Mouse (Mus musculus): ENCODE measurements around the gene Chchd1.

Gene Chchd1

DNA sequence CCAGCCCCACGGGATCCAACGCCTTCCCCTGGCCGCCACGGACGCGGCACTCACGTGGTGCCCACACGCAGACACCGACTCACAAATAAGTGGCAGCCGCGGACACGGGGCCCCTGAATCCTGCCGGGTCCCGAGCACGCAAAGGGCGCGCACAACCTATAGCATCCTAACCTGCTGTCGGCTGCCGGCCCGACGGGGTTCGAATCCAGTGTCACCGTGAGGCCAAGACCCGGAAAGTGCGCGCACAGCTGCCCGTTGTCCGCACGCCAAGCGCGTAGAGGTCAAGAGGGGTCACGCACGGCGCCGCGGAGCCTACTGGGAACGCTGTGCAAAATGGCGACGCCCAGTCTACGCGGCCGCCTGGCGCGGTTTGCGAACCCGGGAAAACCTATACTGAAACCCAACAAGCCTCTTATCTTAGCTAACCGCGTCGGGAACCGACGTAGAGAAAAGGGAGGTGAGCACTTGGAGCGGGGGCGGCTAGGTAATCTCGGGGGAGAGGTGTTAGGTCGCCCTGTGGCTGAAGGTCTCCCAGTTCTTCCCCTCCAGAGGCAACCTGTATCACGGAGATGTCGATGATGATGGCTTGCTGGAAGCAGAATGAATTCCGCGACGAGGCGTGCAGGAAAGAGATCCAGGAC is at the start of gene Chchd1:
Gene Chchd1 (plus strand): TSS at position 266 of the 641 bp plus-strand sequence.
- DNase-seq: peak; percentile 86 to 88

DNA sequence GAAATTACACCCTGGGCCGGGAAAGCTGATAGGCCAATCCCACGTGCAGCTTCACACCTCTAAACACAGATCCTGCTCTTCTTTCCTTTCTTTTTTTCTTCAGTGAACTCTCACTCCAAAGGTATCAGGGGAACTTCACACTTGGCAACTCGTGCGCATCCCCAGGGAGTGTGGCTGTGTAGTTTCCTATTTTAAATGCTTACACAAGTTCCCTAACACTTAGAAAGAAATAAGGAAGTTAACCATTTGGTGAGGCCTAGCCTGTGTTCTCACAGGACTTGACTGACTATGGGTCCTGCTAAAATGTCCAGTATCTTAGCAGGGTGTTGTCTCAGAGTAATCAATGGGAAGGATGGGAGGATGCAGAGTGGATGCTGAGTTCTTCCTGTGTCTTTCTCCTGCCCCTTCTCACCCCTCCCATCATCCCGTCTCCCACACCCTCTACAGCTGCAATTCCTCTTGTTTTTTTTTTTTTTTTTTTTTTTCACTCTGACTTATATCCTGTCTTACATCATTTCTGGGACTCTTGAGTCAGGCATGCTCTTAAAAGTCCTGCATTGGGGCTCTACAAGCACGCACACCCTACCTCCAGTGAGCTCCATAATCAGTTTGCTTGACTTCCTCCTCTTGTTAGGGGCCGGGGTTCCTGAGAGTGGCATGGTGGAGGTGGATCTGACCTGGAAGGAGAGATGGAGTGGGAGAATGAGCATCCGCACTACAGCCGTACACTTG is 48.0 kb upstream of the Chchd1 start:
- no peak for DNase-seq

DNA sequence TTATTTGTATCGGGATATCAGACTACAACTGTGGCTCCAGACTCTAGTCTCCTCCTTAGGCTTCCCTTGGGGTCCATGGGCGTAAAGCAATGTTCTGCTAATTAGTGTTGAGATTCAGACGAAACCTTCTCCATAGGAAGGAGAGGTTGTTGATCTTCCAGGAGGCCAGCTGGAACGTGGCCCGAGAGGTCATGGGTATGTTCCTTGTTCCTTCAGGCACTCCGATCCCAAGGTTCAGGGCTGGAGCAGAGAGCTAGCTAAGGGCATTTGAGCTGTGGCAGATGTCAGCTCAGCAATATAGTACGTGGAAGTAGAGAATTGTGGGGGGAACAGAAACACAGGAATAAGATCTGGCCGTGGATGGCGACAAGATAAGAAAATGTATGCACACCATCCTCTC is 47.1 kb upstream of the Chchd1 start:
- DNase-seq: no peak

DNA sequence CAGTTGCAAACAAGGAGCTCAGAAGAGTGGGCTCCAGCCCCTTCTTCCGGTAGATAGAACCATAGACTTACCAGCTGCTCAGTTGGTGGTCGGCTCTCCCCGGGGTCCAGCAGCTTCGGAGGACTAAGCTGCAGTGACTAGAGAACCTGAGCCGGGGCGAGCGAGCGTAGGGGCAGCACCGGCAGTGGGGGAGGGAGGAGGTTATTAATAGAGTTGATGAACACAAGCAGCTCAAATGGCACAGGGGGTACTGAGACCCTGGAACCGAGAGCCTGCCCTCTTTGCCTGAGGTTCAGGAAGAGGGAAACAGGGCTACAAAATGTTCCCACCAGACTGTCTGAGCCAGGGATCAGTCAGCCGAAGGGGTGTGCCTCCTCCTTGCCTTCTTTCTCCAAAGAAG is 46.4 kb upstream of the Chchd1 start, which contains the start of gene Myoz1:
Gene Myoz1 (minus strand): TSS at position 180 of the 400 bp plus-strand sequence.
- DNase-seq: no peak

DNA sequence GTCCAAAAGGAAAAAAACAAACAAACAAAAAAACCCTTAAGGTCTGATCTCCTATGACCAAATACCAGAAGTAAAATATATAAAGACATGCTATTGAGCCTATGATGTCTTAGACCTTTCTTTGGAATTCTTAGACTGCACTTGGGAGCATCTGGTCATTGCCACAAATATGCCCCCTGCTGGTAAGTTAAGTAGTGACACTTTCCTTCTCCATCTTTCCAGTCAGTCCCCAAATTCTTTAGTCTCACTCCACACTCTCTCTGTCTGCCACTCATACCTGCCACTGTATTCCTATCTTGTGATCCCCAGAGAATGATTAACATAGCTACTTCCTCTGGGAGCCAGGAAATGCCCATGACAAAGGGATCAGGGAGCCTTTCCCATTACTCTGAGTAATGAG is 44.5 kb upstream of the Chchd1 start:
- DNase-seq: peak; percentile 40 to 48

DNA sequence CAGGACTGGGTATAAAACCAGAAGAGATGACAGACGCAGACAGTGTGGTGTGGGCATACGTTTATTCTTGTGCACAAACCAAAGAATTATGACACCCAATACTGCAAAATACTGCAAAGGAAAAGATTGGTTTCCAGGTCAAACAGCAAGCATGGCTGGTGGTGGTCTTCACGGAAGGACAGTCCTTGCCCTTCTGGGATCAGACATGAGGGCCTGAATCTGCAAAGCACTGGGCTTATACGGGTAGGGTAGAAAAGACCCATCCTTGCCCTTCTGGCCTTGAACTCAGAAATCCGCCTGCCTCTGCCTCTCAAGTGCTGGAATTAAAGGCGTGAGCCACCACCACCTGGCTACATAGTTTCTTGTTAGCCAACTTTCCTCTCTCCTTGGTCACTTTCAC is 43.9 kb upstream of the Chchd1 start:
- DNase-seq: no peak

DNA sequence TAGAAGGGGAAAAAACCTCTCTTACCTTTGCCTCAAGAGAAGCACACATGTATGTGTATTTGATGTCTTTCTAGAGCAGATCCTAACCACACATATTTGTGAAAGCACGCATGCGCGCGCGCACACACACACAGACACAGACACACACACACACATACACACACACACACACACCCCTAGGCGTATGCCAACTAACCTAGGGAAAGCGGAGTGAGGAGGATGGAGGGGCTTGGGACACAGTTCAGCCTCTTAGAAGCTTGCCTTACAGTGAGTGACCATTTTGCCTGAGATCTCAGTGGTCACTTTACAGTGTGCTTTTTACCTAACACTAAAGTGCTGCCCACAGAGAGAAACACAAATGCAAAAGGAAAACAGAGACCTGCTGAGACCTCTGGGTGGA is 43.1 kb upstream of the Chchd1 start:
- DNase-seq: no peak

DNA sequence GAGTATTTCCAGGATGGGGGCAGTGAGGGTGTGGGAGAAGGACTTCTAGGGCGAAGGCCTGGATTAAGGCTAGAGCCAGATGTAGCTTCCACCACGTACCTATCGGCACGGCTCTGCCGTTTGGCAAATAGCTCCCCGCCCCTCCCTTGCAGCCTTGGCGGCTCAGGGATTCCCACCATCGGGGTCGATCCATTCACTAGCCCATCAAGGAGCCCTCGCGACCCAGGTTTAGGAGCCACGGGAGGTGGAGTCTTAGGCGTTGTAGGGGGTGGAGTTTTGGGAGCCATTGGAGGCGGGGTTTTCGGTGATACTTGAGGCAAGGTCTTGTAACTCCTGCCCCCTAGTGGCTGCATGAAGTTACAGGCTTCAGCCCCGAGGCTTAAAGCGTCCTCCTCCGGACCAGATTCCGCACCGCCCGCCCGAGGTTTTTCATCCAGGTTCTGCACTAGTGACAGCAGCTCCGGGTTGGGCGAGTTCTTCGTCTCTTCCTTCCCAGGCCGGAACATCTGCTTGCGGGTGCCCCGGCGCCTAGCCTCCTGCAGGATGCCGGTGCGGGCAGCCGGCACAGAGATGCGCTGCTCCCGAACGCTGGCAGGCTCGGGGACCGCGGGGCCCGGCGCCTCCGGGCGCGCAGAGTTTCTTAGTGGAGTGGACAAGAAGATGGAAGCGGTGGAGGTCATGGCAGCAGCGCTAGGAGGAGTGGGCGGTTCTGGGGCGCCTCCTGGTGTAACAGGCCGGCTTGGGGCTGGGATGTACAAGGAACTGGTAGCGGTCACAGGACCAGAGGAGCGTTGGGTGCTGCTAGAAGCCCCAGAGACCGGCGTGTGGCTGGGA is 41.8 kb upstream of the Chchd1 start:
- DNase-seq: peak; percentile 91 to 93

DNA sequence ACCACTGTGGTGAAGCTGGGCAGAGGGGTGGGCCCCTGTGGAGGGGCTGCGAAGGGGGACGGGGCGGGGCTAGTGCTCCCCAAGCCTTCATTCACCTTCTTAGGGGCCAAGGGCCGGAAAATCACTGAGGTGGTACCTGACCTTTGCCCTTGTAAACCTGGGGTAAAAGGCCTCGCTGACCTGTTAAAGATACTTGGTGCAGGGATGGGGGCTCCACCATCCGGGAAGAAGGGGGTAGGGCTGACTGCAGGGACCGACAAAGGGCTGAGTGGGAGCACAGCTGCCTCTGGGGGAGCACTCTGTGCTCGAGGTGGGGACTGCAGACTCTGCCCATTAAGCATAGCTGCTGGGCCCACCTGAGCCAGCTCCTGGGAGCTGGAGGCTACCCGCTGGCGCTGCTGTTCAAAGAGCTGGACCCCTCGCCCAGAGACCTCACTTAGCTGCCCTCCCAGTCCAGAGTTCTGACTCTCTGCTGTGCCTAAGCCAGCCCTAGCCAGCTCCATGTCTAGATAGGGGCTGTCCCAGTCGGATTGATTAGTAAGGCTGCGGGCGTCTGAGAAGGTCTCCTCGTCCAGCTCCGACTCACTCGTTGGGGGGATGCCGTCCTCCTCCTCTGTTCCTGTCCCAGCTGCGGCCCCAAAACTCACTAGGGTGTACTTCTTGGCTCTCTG is 41.0 kb upstream of the Chchd1 start:
- no peak for DNase-seq

DNA sequence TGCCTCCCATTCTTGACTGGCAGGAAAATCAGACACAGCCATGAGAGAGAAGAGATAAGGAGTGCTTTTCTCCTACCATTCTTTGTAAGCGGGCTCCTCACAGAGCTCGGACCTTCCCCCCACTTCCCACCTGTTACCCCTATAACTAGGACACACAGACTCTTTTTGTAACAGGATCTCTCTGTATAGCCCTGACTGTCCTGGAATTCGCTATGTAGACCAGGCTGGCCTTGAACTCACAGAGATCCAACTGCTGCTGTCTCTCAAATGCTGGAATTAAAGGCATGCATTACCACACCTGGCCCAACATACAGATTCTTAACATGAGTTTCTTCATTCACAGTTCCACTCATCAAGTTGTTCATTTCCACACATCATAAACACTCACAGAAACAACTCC is 40.1 kb upstream of the Chchd1 start:
- no peak for DNase-seq

DNA sequence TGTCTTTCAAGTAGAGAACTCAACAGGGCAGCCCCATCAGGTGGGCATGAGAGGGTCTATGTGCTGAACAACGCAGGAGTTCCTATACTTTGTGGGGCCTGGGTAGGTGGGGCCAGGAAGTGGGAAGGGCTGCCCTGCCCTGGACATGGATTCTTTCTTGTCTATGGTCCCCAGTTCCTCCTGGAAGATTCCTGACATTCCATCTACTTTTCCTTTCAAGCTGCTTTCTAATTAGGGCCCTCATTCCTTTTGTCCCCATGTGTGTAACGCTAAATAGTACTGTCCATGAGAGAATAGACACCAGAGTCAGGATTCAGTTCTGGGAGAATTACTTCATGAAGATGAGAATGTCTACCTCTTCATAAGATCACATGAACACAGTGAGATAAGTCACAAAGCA is 39.2 kb upstream of the Chchd1 start:
- no peak for DNase-seq

DNA sequence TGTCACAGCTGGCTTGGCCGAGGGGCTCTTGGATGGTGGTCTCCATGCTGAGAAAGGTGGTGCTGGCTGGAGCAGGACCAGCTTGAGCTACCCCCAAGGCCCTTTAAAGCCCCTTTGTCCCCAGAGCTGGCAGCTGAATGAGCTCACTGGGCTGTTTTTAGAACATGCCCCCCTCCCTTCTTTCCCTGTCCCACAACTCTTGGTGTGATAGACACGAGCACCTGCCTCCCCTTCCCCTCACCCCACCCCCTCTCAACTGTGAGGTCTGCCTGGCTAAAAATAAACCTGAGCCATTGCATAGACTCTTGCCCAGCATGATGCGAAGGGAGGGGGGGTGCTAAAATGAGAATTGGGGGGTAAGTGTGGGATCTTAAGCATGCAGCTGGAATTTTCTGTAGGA is 38.4 kb upstream of the Chchd1 start:
- DNase-seq: no peak

DNA sequence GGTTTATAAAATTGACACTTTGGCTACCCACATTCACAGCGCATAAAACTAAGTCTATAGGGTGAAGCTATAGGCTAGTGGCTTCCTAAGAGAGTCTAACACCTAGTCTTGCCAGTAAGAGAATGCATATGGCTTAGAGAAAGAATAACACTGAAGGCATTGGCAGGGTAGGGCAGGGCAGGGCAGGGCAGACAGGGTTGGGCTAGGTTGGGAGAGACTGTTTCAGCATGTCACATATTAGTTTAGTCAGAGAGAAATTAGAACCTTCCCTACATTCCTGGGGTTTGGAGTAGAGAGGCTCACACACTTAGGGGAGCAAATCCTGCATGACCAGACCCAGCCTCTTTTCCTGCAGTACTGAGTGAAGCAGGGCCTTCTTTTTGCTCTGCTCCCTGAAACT is 35.3 kb upstream of the Chchd1 start:
- DNase-seq: no peak

DNA sequence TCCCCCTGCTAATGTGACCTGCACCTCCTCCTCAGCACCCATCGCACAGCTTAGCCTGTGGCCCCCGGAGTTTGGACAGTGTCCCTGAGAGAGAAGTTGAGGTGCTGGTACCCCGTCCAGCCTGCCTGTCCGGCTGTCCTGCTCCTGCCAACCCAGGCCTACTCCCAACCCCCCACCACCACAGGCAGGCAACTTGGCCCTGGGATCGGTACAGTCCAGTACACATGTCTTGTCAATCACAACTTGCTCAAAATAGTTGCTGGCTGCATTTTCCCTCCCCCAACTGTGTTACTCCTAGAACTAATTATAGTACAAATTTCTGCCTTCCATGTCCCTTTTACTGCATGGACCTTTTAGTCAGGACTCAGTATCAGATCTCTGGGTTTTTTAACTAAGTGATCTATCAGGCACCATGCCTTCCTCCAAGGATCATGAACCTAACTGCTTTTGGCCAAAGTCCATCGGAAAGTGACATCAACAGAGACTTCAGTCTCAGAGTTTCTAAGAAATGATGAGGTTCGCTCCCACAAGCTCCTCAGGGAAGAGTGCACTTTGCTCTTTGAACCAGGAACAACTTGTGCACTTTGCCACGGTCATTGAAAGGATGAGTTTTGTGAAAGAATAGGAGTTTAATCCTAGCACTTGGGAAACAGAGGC is 34.5 kb upstream of the Chchd1 start, which contains the start of gene Synpo2l:
Gene Synpo2l (minus strand): TSS at position 201 of the 657 bp plus-strand sequence.
- no peak for DNase-seq

DNA sequence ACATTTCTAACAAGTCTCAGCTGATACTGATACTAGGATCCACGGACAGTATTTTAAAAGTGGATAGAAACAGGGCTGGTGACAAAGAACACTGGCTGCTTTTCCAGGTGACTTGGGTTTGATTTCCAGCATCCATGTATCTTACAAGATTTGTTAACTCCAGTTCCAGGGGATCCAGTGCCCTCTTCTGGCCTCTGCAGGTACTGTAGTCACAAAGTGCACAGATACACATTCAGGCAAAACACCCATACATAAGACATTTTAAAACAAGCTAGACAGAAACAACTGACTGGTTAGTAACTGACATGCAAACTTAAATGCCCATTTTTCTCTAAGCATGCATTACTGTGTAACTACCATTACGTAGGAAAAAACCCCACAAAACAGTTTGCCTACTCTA is 29.8 kb upstream of the Chchd1 start:
- peak; percentile 68 to 75 for DNase-seq

DNA sequence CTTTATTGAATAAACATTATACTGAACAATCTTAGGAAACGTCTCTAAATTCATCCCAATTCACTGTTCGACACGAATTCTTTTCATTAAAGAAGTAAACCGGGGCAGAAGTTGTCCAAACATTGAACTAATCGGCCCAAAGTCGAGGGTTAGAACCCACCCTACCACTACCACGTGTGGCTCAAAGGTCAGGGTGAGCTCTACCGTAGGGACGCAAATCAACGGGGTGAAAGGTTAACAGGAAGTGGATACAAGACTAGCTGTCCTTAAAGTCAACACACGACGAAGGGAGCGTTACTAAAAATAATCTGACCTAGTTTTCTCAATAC is 29.1 kb upstream of the Chchd1 start:
- DNase-seq: peak in 1 of 2 experiments; percentile 45

DNA sequence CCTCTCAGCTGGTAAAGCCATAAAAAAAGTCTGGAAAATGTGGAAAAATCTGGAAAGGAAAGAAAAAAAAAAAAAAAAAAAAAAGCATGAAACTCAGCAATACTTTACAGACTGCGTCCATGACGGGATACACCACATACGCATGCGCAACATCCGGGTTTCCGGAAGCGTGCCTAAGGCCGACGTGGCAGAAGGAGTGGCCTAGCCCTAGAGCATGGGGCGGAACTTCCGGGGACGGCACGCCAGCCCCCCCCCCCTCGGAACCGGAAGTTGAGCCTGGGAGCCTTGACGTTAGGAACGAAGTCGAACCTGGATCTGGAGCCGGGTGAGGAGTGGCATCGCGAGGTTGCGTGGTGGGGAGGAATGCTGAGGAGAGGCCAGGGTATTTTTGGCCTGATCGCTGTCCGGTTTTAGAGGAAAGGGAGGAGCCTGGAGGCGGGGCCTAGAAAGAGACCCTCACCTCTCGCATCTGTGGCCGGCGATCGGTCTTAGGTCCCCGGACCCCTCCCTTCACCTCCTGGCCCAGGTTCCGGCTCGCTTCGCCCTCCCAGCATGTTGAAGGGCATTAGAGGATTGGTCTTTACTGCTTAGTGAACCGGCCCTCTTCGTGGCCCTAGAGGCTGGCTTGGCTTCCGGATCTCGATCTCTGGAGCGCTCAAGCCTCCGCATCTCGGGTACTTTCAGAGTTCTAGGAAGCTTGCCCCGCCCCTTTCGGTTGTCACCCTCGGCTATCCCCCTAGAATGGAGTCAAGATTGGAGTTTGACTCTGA is 28.6 kb upstream of the Chchd1 start, which contains the start of gene Sec24c:
Gene Sec24c (plus strand): TSS at position 245 of the 770 bp plus-strand sequence.
- DNase-seq: peak; percentile 97

DNA sequence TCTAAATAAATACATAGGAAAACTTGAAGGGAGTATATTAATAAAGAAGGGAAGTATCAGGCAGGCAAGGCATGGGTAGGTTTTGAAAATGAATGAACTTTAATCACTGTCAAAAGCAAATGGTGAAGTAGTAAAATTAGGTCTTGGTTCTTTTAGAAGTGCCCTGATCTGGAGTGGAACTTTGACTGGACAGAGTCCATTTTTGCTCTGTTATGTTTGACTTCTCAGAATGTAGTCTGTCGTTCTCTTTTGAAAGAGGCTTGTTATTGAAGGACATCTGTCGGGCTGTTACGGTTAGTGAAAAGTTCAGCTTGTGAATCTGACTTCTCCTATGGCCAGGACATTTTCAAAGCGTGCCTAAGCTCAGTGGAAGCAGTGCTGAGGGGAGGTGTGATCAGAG is 24.9 kb upstream of the Chchd1 start:
- no peak for DNase-seq

DNA sequence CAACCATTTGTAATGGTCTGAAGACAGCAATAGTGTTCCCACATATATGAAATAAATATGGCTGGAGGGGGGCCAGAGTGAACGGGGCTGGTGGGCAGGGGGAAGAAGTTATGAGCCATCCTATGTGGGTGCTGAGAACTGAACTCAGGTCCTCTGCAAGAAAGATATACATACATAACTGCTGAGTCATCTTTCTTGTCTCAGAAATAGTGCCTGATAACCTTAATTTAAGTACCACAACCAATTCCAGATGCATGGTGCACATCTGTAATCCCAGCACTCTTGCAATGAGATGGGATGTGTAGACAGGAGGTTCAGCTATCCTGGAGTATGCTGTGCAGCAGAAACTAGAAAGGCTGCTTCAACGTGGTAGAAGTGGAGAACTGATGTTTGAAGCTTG is 21.1 kb upstream of the Chchd1 start:
- no peak for DNase-seq

DNA sequence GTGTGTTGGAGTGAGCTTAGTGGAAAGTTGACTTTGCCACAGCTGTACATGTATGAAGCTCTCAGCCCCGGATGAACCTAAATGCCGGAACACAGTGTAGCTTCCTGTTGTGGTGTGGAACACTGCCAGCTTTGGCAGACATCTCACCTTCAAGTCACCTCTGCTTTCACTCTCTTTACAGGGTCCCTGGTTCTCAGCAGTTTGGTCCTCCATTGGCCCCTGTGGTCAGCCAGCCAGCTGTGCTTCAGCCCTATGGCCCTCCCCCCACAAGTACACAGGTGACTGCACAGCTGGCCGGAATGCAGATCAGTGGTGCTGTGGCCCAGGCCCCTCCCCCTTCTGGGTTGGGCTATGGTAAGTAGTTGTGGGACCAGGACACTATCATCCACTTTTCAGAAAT is 20.3 kb upstream of the Chchd1 start:
- peak; percentile 64 to 65 for DNase-seq

DNA sequence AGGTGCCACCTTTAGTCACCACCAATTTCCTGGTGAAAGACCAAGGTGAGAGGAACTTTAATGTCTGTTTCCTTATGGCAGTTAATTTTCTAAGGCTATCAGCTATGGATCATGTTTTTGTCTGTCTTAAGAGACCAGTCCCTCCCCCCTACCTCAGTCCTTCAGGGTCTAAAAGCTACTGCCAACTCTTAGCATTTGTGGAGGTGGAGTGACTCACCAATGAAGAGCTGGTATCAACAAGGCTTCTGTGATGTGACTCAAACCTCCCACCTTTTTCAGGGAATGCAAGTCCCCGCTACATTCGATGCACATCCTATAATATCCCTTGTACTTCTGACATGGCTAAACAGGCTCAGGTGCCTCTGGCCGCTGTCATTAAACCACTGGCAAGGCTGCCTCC is 16.2 kb upstream of the Chchd1 start:
- no peak for DNase-seq

DNA sequence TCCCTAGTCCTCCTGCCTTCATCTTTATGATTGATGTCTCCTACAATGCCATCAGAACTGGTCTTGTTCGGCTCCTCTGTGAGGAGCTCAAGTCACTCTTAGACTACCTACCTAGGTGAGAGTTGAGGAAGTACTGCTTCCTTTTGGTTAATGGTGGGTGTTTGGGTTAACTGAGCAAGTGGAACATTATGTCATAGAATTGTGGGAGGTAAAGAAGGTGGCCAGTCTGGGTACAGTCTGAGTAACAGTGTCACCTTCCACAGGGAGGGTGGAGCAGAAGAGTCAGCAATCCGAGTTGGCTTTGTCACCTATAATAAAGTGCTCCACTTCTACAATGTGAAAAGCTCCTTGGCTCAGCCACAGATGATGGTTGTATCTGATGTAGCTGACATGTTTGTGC is 13.8 kb upstream of the Chchd1 start:
- peak; percentile 29 to 35 for DNase-seq
